Mouse (Mus musculus) lung, postnatal 0 days (tissue): ENCODE measurements around the gene Btg1.

ENCODE experiments used
- CTCF ChIP-seq: IDR thresholded peaks from 2 replicates; pipeline ENCODE4 v1.5.1; 2016; ENCODE audit warnings: antibody characterized with exemption, mild to moderate bottlenecking
- EP300 ChIP-seq: IDR thresholded peaks from 2 replicates; pipeline ENCODE4 v1.6.1; 2016; ENCODE audit warnings: antibody characterized with exemption, mild to moderate bottlenecking, control low read depth

- TF ChIP-seq CTCF (no peak), EP300 (no peak)
Observed at GRCm38 (mm10) chr10:96623633-96624195, 6.9 kb downstream of the Btg1 start.
